Mouse (Mus musculus) olfactory bulb, adult 2 months (tissue): ENCODE data around the gene Trh.

Source experiments
- CTCF ChIP-seq: fragments of 200-500 bp; IDR thresholded peaks from 2 replicates; pipeline ENCODE4 v1.5.1; 2012; ENCODE audit warnings: low read depth, mild to moderate bottlenecking, low read length, moderate library complexity; ENCODE audit not compliant: insufficient read depth
- POLR2A ChIP-seq: fragments of 200-500 bp; IDR thresholded peaks from 2 replicates; pipeline ENCODE4 v1.6.1; 2012; ENCODE audit warnings: mild to moderate bottlenecking, low read depth, low read length, moderate library complexity; ENCODE audit not compliant: insufficient read depth

DNA sequence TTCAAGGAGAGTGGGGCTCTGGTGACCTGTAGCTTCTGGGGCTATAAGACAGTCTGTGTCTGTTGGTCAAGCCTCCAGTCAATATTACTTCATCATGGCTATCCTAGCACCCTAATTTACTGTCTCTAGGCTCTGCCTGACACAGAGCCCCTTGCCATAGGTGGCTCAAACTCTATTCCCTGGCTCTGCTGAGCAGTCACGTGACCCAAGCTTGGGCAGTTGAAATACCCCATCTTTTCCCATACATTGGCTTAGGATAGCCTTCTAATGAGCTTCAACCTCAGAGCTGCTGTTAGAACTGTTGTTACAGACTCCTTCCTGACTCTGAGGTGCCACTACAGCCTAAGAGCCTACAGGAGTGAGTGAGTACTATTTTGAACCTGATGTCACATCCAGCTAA, 23.6 kb upstream of the Trh start:
- TF ChIP-seq POLR2A (no peak), CTCF (no peak)
